Mouse (Mus musculus) olfactory bulb, adult 2 months (tissue): Measurements from ENCODE around the gene Xcl1. TPM values are rescaled to one million over a fixed set of nuclear protein-coding genes. Genes with fewer than 3 reads are reported as not detected.
A peak's percentile ranks its signal among the peaks of the same experiment; 100 is the strongest.

ENCODE experiments used
- H3K27ac ChIP-seq: fragments of 200-500 bp; 2 replicates; pipeline ENCODE4 v1.5.1; 2012; ENCODE audit warnings: low read depth, low read length; ENCODE audit not compliant: insufficient read depth
- H3K4me1 ChIP-seq: fragments of 200-500 bp; 2 replicates; pipeline ENCODE4 v1.6.1; 2012; ENCODE audit warnings: low read length; ENCODE audit not compliant: control insufficient read depth, insufficient read depth
- H3K4me3 ChIP-seq: fragments of 200-500 bp; 2 replicates; pipeline ENCODE4 v1.5.1; 2012; ENCODE audit warnings: mild to moderate bottlenecking, low read depth, low read length, moderate library complexity; ENCODE audit not compliant: insufficient read depth
- CTCF ChIP-seq: fragments of 200-500 bp; IDR thresholded peaks from 2 replicates; pipeline ENCODE4 v1.5.1; 2012; ENCODE audit warnings: low read depth, mild to moderate bottlenecking, low read length, moderate library complexity; ENCODE audit not compliant: insufficient read depth
- POLR2A ChIP-seq: fragments of 200-500 bp; IDR thresholded peaks from 2 replicates; pipeline ENCODE4 v1.6.1; 2012; ENCODE audit warnings: mild to moderate bottlenecking, low read depth, low read length, moderate library complexity; ENCODE audit not compliant: insufficient read depth
- WGBS: fragments of 180-500 bp; shearing (Covaris S2); methylation state at CpG from one replicate; pipeline ENCODE4 v1.1.7; 2018; 5-methylcytosine and 5-hydroxymethylcytosine counted together
- polyA plus RNA-seq: library from polyadenylated mRNA; stranded (reverse); fragments of >200 nt; gene quantifications from 2 replicates; pipeline ENCODE4 v1.2.4, GENCODE M21; 2012; ENCODE audit warnings: low replicate concordance; ENCODE audit not compliant: missing spikeins, insufficient read depth, insufficient read length

Xcl1 gene
- polyA plus RNA-seq, 1 experiment: not detected

GRCm38 (mm10) chr1:164896211-164897145 is 38.8 kb downstream of the Xcl1 start:
- Histone ChIP-seq H3K4me1 (peaks cover 11% of the 10 kb centered on the region), H3K4me3 (no peak overlapping the region), H3K27ac (no peak overlapping the region; the same call in none of the 2 replicates)
- WGBS: 72% methylated on average over 16 of the region's 16 CpGs
- no peak for TF ChIP-seq CTCF
- TF ChIP-seq POLR2A: no peak

- H3K27ac ChIP-seq: no peak overlapping the region
- peaks cover 11% of the 10 kb centered on the region for H3K4me1 ChIP-seq
- no peak for TF ChIP-seq CTCF
- no peak for TF ChIP-seq POLR2A
- 90% methylated on average over 2 of the region's 2 CpGs for WGBS
- no peak overlapping the region for H3K4me3 ChIP-seq
Measured at GRCm38 (mm10) chr1:164895806-164896205, 39.5 kb downstream of the Xcl1 start.

GRCm38 (mm10) chr1:164890366-164890765 is 45.0 kb downstream of the Xcl1 start:
- H3K4me3 ChIP-seq: no peak overlapping the region
- WGBS: 91% methylated on average over 4 of the region's 4 CpGs
- no peak overlapping the region for H3K27ac ChIP-seq
- TF ChIP-seq POLR2A (no peak), CTCF (no peak)
- H3K4me1 ChIP-seq: no peaks in the 10 kb centered on the region

GRCm38 (mm10) chr1:164888563-164888962 is 46.8 kb downstream of the Xcl1 start:
- Histone ChIP-seq H3K4me1 (no peaks in the 10 kb centered on the region), H3K4me3 (no peak overlapping the region), H3K27ac (no peak overlapping the region)
- TF ChIP-seq POLR2A (no peak), CTCF (no peak)
- 72% methylated on average over 6 of the region's 6 CpGs for WGBS

- no peak for TF ChIP-seq POLR2A
- TF ChIP-seq CTCF: no peak
- no peaks in the 10 kb centered on the region for H3K4me1 ChIP-seq
- no peak overlapping the region for H3K4me3 ChIP-seq
- 64% methylated on average over 2 of the region's 2 CpGs for WGBS
- H3K27ac ChIP-seq: peak overlapping the region; percentile 86; the same call in 1 of the 2 replicates
Measured at GRCm38 (mm10) chr1:164887775-164888174, 47.6 kb downstream of the Xcl1 start.

GRCm38 (mm10) chr1:164881891-164882290 is 53.4 kb downstream of the Xcl1 start:
- TF ChIP-seq CTCF (no peak), POLR2A (no peak)
- H3K4me3 ChIP-seq: no peak overlapping the region
- 79% methylated on average over 3 of the region's 3 CpGs for WGBS
- no peaks in the 10 kb centered on the region for H3K4me1 ChIP-seq
- H3K27ac ChIP-seq: no peak overlapping the region

Other genes with a start within 250 kb of the Xcl1 start
- gene Dpt, start 138.9 kb downstream of the Xcl1 start, polyA plus RNA-seq: not detected in 2 replicates
- not detected in 2 replicates for gene Tbx19, start 225.2 kb upstream of the Xcl1 start, polyA plus RNA-seq